Mouse (Mus musculus) embryo, embryonic 11 days (tissue): ENCODE data around the gene Mcu.

Experiments used
- DNase-seq: peaks from one replicate; pipeline ENCODE4 v3.0.0-alpha.2; 2015

Gene Mcu

DNA sequence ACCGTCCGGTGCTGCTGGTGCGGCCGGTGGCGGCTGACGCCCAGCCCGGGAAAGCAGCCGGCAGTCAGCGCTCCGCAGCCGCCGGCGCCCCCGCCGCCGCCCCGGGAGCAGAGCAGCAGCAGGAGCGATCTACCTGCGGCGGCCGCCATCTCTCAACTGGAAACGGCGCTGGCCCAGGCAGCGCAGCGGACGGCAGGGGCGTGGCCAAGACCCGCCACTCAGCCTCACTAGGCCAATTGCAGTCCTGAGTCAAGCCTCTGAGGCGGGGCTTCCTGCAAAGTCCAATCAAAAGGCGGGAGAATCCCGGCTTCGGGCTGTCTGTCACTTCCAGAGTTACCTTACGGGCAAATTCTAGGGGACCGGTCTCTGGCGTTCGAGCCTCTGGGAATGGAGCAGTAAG is at the start of gene Mcu:
TSS of gene Mcu (minus strand) at position 171 of the 400 bp plus-strand sequence.
- DNase-seq = peak; percentile 97

GRCm38 (mm10) chr10:59665503-59666291 is 49.2 kb upstream of the Mcu start:
- no peak for DNase-seq

DNA sequence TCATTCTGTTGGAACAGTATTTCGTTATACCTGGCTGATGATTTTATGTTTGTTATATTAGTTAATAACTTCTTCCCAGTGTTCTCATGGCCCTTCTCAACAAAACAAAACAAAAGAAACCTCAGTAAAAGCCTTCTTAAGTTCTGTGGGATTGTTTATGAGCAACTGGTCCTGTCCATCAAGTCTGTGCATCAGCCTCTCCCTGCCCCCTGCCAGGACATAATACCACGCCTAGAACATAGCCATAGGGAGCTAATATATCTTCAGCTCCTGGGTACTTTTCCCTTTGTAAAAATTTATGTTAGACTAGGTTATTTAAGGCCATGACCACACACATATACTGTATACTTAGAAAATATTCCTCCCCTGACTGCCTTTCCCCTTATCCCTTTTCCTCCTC is 48.3 kb upstream of the Mcu start:
- DNase-seq = no peak

DNA sequence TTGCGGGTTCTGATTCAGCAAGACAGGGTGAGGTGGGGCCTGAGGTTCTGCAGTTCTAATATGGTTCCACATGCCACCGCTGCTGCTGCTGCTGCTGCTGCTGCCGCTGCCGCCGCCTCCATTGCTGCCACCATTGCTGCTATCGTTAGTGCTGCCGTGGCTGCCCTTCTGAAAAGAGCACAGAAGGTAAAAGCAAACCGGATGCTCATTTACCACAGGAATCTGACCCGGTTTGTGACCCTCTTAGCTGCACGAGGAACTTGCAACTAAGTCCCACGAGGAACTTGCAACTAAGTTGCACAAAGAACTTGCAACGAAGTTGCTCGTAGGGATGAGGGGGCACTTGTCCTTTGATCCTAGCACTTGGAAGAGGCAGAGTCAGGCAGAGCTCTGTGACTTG is 40.3 kb upstream of the Mcu start:
- DNase-seq = no peak

- no peak for DNase-seq
Measured at GRCm38 (mm10) chr10:59646821-59647378, 30.4 kb upstream of the Mcu start.

DNA sequence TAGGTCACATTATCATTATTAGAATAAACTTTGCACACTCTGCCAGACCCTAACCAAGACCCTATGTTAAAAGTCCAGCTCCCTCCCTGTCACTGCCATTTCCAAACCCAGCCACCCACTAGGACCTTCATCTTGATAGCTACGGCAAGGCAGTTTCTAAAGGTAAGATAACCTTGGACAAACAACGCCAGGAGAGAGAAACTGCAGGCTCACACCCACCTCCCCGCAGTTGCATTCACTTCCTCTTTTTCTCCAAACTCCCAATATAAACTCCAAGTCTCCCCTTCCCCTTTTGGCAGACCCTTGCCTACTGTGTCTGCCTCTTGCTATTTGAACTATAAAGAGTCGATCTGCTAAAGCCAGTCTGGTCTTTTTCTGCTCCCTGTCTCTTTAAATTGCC is 28.7 kb upstream of the Mcu start:
- DNase-seq = no peak

DNA sequence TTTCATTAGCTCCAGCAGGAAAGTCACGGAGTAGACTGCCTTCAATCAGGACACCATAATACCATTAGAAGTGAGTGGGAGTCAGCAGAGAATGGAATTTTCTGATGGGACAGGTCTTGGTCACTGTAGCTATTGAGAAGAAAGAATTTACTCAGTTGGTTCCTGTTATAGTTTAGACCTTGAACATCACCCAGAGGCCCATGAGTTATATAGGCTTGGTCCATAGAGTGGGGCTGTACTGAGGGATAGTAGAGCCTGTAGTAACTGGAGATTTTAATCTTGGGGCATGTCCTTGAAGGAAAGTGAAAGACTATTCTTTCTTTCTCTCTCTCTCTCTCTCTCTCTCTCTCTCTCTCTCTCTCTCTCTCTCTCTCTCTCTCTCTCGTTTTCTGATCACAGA is 28.2 kb upstream of the Mcu start:
- DNase-seq = no peak

DNA sequence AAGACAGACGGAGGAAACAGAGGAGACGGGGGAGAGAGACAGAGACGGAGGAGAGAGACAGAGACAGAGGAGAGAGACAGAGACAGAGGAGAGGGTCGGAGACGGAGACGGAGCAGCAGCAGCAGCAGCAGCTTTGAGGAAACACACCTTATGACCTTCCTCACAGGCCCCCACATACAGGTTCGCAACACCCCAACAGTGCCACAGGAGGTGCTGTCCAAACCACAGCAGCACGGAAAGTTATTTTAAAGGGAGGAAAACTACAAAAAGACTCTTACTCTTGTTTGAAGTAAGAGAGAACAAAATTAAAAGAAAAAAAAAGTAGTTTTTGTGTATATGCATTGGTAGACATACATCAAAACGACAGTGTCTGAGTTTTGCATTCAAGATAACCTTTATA is 27.2 kb upstream of the Mcu start:
- no peak for DNase-seq

DNA sequence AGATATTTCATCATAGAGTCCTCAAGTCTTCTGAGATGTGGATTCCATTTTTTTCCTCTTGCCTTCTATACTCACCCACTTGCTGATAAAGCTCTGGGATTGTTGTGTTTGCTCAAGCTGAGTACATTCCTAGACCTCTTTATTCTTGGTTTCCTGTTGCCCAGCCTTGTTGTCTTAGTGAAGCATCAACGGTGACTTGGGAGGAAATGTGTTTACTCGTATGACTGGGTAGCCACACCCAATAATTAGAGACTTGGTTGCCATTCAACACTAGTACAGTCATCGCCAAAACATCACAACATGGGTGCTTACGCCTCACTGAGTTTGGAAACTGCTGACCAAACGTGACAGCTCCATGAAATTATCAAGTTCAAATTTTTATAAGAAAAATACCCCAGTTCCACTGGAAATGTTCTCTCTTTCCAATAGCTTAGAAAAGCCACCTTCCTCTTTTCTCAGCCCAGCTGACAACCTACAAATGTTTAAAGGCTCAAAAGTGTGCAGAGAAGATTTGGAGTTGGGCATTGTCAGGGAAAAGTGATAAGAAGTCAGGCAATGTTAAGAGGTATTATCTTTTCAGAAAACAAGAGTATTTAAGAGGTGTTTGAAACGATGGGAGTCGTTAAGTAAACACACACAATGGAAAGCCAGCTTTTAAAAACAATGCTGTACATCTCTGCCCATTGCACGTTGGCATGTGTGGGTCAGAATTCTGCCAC is 26.3 kb upstream of the Mcu start:
- no peak for DNase-seq

DNA sequence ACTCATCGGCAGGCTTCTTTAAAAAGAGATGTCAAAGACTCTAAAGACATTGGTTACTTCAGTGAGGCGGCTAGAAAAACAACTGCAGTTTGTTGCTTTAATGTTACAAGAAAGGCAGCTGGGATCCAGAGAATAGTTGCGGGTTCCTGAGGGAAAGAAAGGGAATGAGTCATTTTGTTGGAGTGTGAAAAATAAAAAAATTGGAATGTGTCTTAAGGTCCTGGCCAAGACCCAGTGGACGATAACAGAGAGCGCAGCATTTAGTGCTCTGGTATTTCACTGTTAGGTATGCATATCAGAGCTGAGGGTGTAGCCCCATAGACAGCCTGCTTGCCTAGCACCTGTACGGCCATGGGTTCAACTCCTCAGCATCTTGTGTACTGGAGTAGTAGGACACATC is 22.1 kb upstream of the Mcu start:
- no peak for DNase-seq

DNA sequence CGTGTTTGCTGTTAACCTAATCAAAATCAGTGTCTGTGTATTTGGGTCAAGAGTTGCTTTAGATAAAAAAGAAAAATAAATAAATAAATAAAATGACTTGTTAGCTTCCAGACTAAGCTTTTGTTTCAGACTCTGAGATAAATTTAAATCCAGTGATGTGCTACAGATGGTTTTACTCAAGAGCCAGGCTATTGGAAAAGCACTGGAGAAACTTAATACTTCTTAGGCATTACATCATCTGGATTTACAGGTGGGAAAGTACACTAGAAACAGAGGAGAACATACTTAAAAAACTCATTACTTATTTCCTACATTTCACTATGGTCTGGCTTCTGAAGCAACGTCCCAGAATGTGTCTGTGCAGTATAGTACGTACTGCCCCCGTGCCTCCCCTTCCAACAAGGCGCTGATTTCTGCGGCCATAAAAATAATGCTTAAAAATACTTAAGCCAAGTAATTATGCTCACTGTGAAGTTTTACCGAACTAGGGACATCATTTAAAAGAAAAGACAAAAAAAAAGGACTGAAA is 21.2 kb upstream of the Mcu start:
- DNase-seq = no peak

DNA sequence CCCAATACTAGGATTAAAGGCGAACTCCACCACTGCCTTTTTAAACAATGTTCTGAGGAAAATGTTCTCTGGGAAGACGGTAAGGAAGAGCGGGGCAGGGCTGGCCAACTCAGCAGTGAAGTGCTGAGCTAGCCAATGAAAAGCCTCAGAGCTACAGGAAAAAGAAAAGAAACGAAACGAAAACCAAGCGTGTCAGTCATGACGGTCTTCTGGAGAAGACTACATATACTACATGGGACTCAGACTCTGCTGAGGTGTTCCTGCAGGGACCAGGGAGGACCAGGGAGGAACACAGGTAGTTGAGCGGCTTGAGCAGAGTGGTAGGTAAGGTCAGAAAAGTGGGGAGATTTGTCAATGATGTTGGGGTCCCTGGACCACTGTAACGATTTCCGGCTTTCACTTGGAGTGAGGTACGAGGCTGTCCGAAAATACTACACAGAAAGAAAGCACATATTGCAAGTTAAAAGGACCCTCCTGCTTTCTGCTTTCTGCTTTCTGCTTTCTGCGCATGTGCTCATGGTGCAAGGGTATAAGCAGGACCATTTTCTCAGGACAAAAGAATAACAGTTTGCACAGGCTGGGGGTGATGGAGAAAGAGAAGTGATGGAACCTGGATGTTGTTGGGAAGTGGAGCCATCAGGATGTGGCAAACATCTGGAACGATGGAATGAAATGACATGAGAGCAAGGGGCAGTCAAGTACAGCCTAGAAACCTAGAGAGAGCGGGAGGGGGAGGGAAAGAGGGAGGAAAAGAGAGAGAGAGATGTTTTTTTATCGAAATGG is 20.4 kb upstream of the Mcu start:
- no peak for DNase-seq

- no peak for DNase-seq
Measured at GRCm38 (mm10) chr10:59636048-59636447, 19.6 kb upstream of the Mcu start.

DNA sequence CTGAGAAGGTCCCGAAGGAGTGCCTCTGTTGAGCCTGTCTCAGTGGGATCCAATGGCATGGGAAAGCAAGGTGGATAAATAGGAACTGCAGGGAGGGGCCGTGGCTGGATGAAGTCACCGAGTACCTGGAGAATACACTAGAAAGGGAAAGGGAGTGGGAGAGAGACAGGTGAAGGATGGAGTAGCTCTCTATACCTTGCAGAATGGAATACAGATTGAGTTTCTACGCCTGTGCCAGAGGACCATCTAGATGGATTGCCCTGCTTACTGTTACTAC is 13.0 kb upstream of the Mcu start:
- DNase-seq = no peak

GRCm38 (mm10) chr10:59628641-59629505 is 12.4 kb upstream of the Mcu start:
- DNase-seq = no peak

DNA sequence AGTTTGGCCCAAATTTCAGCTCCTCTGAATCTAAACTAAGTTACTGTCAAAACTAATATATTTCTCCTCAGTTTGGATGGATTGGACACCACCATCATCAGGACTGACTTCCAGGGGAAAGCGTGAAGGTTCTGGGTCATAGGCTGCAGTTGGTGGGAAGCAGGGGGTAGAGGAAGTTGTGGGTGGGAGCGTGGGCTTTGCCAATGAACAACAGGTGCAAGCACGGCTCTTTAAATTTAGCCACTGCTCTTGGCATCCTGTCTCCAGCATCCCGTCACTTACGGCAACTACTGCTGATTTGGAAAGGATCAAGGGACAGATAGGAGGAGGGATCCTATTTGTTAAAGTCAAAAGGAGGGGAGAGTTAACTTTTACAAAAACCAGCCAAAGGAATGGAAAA is 7.0 kb upstream of the Mcu start:
- no peak for DNase-seq

DNA sequence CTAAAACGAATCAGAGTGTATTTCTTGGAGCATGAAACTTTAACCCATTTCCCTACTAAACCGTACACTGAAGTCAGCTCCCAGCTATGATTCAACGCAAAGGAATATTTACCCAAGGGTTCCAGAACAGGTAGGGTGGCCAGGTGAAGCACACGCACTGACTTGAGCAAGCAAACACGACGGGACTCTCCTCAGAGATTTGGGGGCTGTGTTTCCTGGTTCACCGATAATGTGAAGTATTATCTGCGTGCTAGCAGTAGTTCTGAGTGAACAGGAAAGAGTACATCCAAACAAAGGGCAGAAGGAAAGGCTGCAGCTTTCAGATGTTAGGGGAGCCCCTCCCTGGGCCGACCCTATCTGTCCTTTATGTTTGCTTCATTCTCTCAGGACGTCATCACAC is 4.9 kb upstream of the Mcu start:
- DNase-seq = no peak

DNA sequence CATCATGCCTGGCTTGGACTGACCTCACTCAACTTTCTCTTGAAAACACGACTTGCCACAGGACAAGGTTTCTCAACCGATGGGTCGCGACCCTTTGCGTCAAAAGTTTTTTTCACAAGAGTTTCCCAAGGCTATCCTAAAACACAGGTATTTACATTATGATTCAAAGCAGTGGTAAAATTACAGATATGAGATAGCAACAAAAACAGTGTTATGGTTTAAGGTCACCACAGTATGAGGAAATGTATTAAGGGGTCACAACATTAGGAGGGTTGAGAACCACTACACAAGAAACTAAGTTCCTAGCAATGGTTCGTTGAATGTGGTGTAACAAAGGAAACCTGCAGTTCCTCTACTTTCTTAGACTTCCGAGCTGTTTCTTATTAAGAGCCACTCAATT is 1.3 kb upstream of the Mcu start:
- no peak for DNase-seq

DNA sequence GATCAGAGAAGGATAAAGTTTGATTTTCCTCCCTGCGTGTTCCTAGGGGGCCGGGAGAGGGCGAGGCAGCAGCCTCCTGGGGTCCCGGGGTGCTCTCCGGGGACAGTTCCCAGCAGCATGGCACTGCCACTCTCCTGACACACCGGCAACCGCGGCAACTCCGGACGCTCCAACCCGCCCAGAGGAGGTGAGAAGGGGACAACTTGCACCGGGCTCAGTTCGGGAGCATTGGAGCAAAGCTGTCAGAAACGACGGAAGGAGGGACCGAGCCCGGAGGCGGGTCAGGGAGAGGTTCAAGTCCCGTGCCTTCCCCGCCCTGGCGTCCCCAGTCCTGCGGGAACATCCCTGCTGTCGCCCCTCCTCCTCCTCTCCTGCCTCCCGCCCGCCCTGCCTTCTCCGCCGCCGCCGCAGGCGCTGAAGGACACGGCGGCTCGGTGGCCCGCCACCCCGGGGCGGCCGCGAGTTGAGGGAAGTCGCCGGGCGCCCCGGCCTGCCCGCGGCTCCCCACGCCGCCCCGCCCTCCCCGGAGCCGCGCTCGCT is 441 bp downstream of the Mcu start, which contains the start of gene Gm10322:
TSS of gene Gm10322 (plus strand) at position 83 of the 540 bp plus-strand sequence.
- peak; percentile 73 for DNase-seq

- no peak for DNase-seq
Measured at GRCm38 (mm10) chr10:59615411-59615810, 1.1 kb downstream of the Mcu start.

DNA sequence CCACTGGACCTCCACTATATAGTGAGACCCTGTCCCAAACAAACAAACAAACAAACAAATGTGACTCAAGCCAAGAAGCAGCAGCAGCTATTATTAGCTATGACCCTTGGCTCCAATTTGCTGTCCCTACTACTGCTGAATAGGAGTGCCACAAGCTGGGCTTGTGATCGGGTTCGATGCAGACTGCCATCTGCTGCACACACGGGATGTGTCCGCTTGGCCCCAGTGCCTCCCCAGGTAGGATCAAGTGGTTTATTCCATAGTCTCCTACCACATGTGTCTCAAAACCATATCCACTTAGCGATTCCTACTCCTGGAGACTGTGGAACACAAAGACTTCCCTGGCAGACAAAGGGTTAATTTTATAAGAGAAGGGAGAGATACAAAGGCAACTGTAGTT is 2.4 kb downstream of the Mcu start:
- DNase-seq = no peak

DNA sequence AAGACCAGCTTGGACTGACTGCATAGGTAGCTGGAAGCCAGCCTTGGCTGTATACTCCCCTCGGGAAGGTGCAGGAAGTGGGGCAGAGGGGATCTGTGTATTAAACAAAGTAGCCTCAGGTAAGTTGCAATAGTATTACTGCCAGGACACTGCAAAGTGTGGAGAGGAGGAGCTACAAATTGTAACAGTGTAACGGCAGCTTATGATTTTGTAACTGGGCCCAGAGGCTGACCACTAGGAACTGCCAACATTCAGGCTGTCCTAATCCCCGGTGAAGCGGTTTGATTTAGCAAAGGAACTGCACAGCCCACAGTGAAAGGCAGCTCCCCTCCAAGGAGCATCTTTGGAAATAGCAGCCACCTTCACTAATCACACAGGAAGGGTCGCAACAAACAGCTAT is 3.2 kb downstream of the Mcu start:
- DNase-seq = no peak
